Mouse (Mus musculus): ENCODE data around the gene Mrpl50. TPM values are rescaled to one million over a fixed set of nuclear protein-coding genes. Genes with fewer than 3 reads are reported as not detected.

Mrpl50 gene
- polyA plus RNA-seq, 1 experiment from 2014 or later = 76.9 TPM

Other genes starting within 250 kb of the Mrpl50 start
- gene Acnat2, start 112.9 kb downstream of the Mrpl50 start, polyA plus RNA-seq (2015; fragmentation: Nextera tagmentation; extraction: Ambion mirVana) = not detected in 2 replicates
- gene Acnat1, start 47.2 kb downstream of the Mrpl50 start, polyA plus RNA-seq (2015; fragmentation: Nextera tagmentation; extraction: Ambion mirVana) = not detected in 2 replicates
- 0.13 TPM in 1 of 2 replicates, not detected in the other for gene Baat, start 14.5 kb downstream of the Mrpl50 start, polyA plus RNA-seq (2015; fragmentation: Nextera tagmentation; extraction: Ambion mirVana)
- gene Zfp189, start 83 bp upstream of the Mrpl50 start, polyA plus RNA-seq (2015; fragmentation: Nextera tagmentation; extraction: Ambion mirVana) = 13.5 and 13.7 TPM in 2 replicates
- gene Aldob, start 28.5 kb upstream of the Mrpl50 start, polyA plus RNA-seq (2015; fragmentation: Nextera tagmentation; extraction: Ambion mirVana) = 0.19 TPM in 1 of 2 replicates, not detected in the other
- 62.7 and 67.1 TPM in 2 replicates for gene Tmem246, start 76.8 kb upstream of the Mrpl50 start, polyA plus RNA-seq (2015; fragmentation: Nextera tagmentation; extraction: Ambion mirVana)
- 57.8 and 58.4 TPM in 2 replicates for gene Rnf20, start 110.9 kb upstream of the Mrpl50 start, polyA plus RNA-seq (2015; fragmentation: Nextera tagmentation; extraction: Ambion mirVana)
- gene Ppp3r2, start 160.9 kb upstream of the Mrpl50 start, polyA plus RNA-seq (2015; fragmentation: Nextera tagmentation; extraction: Ambion mirVana) = 0.28 and 0.42 TPM in 2 replicates